Mouse (Mus musculus) neural tube, embryonic 12.5 days (tissue): Measurements from ENCODE around the gene Urad. TPM values are rescaled to one million over a fixed set of nuclear protein-coding genes. Genes with fewer than 3 reads are reported as not detected.

Experiments
- ATAC-seq: fragments of 200-750 bp; cut with Nextera tagmentation; 2 replicates; pipeline ENCODE4 v1.8.0; 2017; ENCODE audit warnings: low read depth, mild to moderate bottlenecking, moderate TSS enrichment, moderate library complexity; ENCODE audit not compliant: low FRiP score
- H3K27ac ChIP-seq: fragments of 300-500 bp; sonication (generic); 2 replicates; pipeline ENCODE4 v1.5.1; 2016
- H3K27me3 ChIP-seq: fragments of 300-500 bp; sonication (generic); replicated peaks from 2 replicates; pipeline ENCODE4 v1.6.1; 2016; ENCODE audit warnings: mild to moderate bottlenecking
- H3K36me3 ChIP-seq: fragments of 300-500 bp; sonication (generic); 2 replicates; pipeline ENCODE4 v1.6.1; 2016; ENCODE audit warnings: mild to moderate bottlenecking
- H3K4me1 ChIP-seq: fragments of 300-500 bp; sonication (generic); 2 replicates; pipeline ENCODE4 v1.6.1; 2016
- H3K4me2 ChIP-seq: fragments of 300-500 bp; sonication (generic); replicated peaks from 2 replicates; pipeline ENCODE4 v1.6.1; 2016; ENCODE audit warnings: mild to moderate bottlenecking
- H3K4me3 ChIP-seq: fragments of 300-500 bp; sonication (generic); 2 replicates; pipeline ENCODE4 v1.5.1; 2016
- H3K9ac ChIP-seq: fragments of 300-500 bp; sonication (generic); 2 replicates; pipeline ENCODE4 v1.6.1; 2016; ENCODE audit warnings: mild to moderate bottlenecking
- H3K9me3 ChIP-seq: fragments of 300-500 bp; sonication (generic); 2 replicates; pipeline ENCODE4 v1.6.1; 2016; ENCODE audit warnings: mild to moderate bottlenecking
- WGBS: fragments of 180-500 bp; shearing (Covaris S2); methylation state at CpG from one replicate; pipeline ENCODE4 v1.1.7; 2016; 5-methylcytosine and 5-hydroxymethylcytosine counted together
- polyA plus RNA-seq: library from polyadenylated mRNA; unstranded; fragments of >200 nt; fragmentation: Nextera tagmentation; extraction: Ambion mirVana; gene quantifications from 2 replicates; pipeline ENCODE4 v1.2.1, GENCODE M21; 2016

Gene Urad
- polyA plus RNA-seq: not detected in 2 replicates

- Histone ChIP-seq H3K4me2 (no peak within 1 kb of the TSS), H3K36me3 (no peaks in the 10 kb centered on the region), H3K27ac (no peak within 1 kb of the TSS), H3K9me3 (no peaks in the 10 kb centered on the region), H3K4me3 (no peak within 1 kb of the TSS), H3K4me1 (no peaks in the 10 kb centered on the region), H3K9ac (no peak within 1 kb of the TSS), H3K27me3 (peaks cover 38% of the 10 kb centered on the region)
- 75% methylated on average over 8 of the region's 8 CpGs for WGBS
- no peak for ATAC-seq
These were observed at the start of gene Urad for GRCm38 (mm10) chr5:147322183-147322582. Gene Urad, minus strand, starts transcription at chr5:147322440.

- no peaks in the 10 kb centered on the region for H3K4me1 ChIP-seq
- WGBS: 85% methylated on average over 8 of the region's 8 CpGs
- no peak overlapping the region for H3K27ac ChIP-seq
These were observed 48.0 kb upstream of the Urad start for GRCm38 (mm10) chr5:147370276-147370675.

DNA sequence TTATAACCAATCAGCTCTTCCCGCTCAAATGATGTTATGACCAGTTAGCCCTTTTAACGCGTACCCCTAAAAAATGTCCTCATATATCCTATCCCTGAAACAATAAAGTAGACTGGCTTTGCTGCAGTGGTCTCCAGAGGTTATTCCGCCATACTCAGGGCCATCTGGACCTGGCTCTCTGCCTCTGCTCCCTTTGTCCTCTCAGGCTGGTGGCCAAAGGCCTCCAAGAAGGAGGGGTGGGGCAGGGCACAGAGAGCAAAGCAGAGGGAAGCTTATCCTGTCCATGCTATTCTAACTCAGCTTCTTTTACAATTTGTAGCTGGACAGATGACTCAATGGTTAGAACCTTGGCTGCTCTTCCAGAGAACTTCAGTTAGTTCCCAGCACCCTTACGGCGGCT is 46.0 kb upstream of the Urad start:
- H3K36me3 ChIP-seq: no peaks in the 10 kb centered on the region
- no peak overlapping the region for H3K4me2 ChIP-seq
- no peak for ATAC-seq
- H3K4me3 ChIP-seq: no peak overlapping the region
- H3K9ac ChIP-seq: no peak overlapping the region
- no peaks in the 10 kb centered on the region for H3K27me3 ChIP-seq
- H3K27ac ChIP-seq: no peak overlapping the region
- no peaks in the 10 kb centered on the region for H3K4me1 ChIP-seq
- no peaks in the 10 kb centered on the region for H3K9me3 ChIP-seq
- 94% methylated on average over 6 of the region's 6 CpGs for WGBS

More at GRCm38 (mm10) chr5:147370276-147370675, 48.0 kb upstream of the Urad start:
- H3K9me3 ChIP-seq: no peaks in the 10 kb centered on the region
- H3K4me2 ChIP-seq: no peak overlapping the region
- H3K27me3 ChIP-seq: no peaks in the 10 kb centered on the region
- no peaks in the 10 kb centered on the region for H3K36me3 ChIP-seq
- no peak overlapping the region for H3K4me3 ChIP-seq
- ATAC-seq: no peak
- H3K9ac ChIP-seq: no peak overlapping the region

- 74% methylated on average over 16 of the region's 16 CpGs for WGBS
- Histone ChIP-seq H3K27ac (no peak overlapping the region), H3K36me3 (no peaks in the 10 kb centered on the region), H3K27me3 (no peaks in the 10 kb centered on the region), H3K4me3 (no peak overlapping the region), H3K4me1 (no peaks in the 10 kb centered on the region), H3K9ac (no peak overlapping the region), H3K4me2 (no peak overlapping the region), H3K9me3 (no peaks in the 10 kb centered on the region)
- ATAC-seq: no peak
These were observed 43.9 kb upstream of the Urad start for GRCm38 (mm10) chr5:147365995-147366765.

DNA sequence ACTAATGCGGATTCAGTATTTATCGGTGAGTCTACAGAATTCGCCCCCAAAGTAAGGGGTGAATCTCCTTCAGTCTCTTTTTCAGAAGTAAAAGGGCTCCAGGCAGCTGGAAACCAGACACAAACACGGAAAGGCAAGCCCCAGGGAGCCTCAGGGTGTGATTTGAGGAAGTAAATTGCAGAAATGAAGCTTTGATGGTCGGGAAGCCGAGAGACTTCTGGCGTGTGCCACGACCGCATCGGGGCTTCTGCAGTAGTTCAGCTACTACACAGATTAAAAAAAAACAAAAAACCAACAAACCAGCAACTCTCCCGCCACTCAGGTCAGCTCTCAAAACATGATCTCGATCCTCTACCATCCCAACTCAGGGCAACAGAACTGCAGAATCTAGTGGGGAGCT is 40.8 kb upstream of the Urad start:
- no peaks in the 10 kb centered on the region for H3K4me1 ChIP-seq
- WGBS: 73% methylated on average over 12 of the region's 12 CpGs
- ATAC-seq: no peak

DNA sequence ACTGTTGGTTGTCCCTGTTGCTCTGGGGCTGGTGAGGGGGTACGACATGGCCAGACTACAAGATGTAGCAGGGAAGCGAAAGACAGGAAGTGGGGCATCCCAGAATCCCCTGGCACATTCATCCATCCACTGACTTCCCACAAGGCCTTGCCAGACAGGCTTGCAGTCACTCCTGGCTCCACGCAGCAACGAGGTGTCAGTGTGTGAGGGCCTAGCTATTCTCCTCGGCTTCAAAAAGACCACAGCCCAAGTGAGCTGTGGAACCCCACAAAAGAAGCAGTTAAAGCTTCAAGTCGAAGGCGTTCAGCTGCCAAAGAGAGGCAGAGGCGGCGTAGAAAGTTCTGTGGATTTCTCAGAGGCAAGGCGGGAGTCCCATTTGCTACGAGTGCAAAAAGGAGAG is 36.2 kb upstream of the Urad start:
- 90% methylated on average over 11 of the region's 11 CpGs for WGBS
- Histone ChIP-seq H3K4me2 (no peak overlapping the region), H3K27me3 (no peaks in the 10 kb centered on the region), H3K4me1 (no peaks in the 10 kb centered on the region), H3K4me3 (no peak overlapping the region), H3K36me3 (no peaks in the 10 kb centered on the region), H3K9ac (no peak overlapping the region), H3K27ac (no peak overlapping the region), H3K9me3 (no peaks in the 10 kb centered on the region)
- no peak for ATAC-seq

More for the DNA sequence above, 40.8 kb upstream of the Urad start:
- Histone ChIP-seq H3K9ac (no peak overlapping the region), H3K27ac (no peak overlapping the region), H3K27me3 (no peaks in the 10 kb centered on the region), H3K36me3 (no peaks in the 10 kb centered on the region), H3K4me3 (no peak overlapping the region), H3K9me3 (no peaks in the 10 kb centered on the region), H3K4me2 (no peak overlapping the region)

DNA sequence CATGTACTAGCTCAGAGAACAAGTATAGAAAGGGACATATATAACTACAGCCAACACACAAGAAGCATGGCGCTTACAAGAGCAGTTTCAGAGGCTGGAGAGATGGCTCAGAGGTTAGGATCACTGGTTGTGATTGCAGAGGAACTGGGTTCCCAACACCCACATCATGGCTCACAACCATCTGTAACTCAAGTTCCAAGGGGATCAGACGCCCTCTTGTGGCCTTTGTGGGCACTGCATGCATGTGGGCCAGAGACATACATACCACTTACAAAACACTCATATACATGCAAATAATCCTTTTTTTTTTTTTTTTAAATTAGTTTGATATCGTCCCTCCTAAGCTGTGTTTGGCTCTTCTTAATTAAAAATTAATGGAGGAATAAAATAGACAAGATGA is 35.3 kb upstream of the Urad start:
- H3K36me3 ChIP-seq: no peaks in the 10 kb centered on the region
- H3K27ac ChIP-seq: no peak overlapping the region
- no peaks in the 10 kb centered on the region for H3K4me1 ChIP-seq
- no peak overlapping the region for H3K9ac ChIP-seq
- 45% methylated on average over 3 of the region's 3 CpGs for WGBS
- no peak overlapping the region for H3K4me2 ChIP-seq
- no peaks in the 10 kb centered on the region for H3K27me3 ChIP-seq
- no peak overlapping the region for H3K4me3 ChIP-seq
- H3K9me3 ChIP-seq: no peaks in the 10 kb centered on the region
- no peak for ATAC-seq

- no peaks in the 10 kb centered on the region for H3K27me3 ChIP-seq
- no peaks in the 10 kb centered on the region for H3K9me3 ChIP-seq
- H3K4me2 ChIP-seq: no peak overlapping the region
- 95% methylated on average over 13 of the region's 13 CpGs for WGBS
- H3K27ac ChIP-seq: no peak overlapping the region
- H3K4me1 ChIP-seq: no peaks in the 10 kb centered on the region
- H3K4me3 ChIP-seq: no peak overlapping the region
- no peak for ATAC-seq
- no peaks in the 10 kb centered on the region for H3K36me3 ChIP-seq
- H3K9ac ChIP-seq: no peak overlapping the region
These were observed 34.2 kb upstream of the Urad start for GRCm38 (mm10) chr5:147356260-147357055.

- ATAC-seq: no peak
- H3K4me3 ChIP-seq: no peak overlapping the region
- H3K9me3 ChIP-seq: no peaks in the 10 kb centered on the region
- H3K27me3 ChIP-seq: no peaks in the 10 kb centered on the region
- no peak overlapping the region for H3K4me2 ChIP-seq
- H3K4me1 ChIP-seq: no peaks in the 10 kb centered on the region
- no peak overlapping the region for H3K27ac ChIP-seq
- H3K36me3 ChIP-seq: no peaks in the 10 kb centered on the region
- WGBS: 88% methylated on average over 3 of the region's 3 CpGs
- H3K9ac ChIP-seq: no peak overlapping the region
These were observed 33.5 kb upstream of the Urad start for GRCm38 (mm10) chr5:147355788-147356187.

- Histone ChIP-seq H3K4me1 (no peaks in the 10 kb centered on the region), H3K4me2 (no peak overlapping the region), H3K36me3 (no peaks in the 10 kb centered on the region), H3K4me3 (no peak overlapping the region), H3K27me3 (no peaks in the 10 kb centered on the region), H3K9me3 (no peaks in the 10 kb centered on the region), H3K9ac (no peak overlapping the region), H3K27ac (no peak overlapping the region)
- no peak for ATAC-seq
- WGBS: 81% methylated on average over 8 of the region's 8 CpGs
These were observed 32.7 kb upstream of the Urad start for GRCm38 (mm10) chr5:147354985-147355384.

- Histone ChIP-seq H3K9me3 (no peaks in the 10 kb centered on the region), H3K27ac (no peak overlapping the region), H3K4me3 (no peak overlapping the region), H3K36me3 (no peaks in the 10 kb centered on the region), H3K4me2 (no peak overlapping the region), H3K27me3 (no peaks in the 10 kb centered on the region), H3K9ac (no peak overlapping the region), H3K4me1 (no peaks in the 10 kb centered on the region)
- WGBS: 69% methylated on average over 17 of the region's 17 CpGs
- no peak for ATAC-seq
These were observed 32.0 kb upstream of the Urad start for GRCm38 (mm10) chr5:147354161-147354780.

DNA sequence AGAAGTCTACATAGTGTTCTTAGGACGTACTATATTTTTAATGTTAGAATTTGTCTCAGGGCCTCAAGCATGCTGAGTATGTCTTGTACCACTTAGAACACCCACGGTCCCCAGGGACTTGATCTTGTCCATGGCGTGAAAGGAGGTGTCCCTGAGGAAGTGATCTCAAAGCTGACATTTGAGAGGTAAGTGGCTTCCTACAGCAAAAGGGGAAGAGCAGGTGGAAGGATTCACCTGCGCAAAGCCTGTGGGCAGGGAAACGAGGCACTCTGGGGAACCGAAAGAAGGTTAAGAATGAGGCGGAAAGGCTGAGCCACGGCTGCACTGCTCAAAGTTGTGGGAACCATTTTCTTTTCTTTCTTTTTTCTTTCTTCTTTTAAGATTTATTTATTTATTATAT is 29.7 kb upstream of the Urad start:
- Histone ChIP-seq H3K4me3 (no peak overlapping the region), H3K4me1 (no peaks in the 10 kb centered on the region), H3K27ac (no peak overlapping the region), H3K9ac (no peak overlapping the region), H3K36me3 (no peaks in the 10 kb centered on the region), H3K4me2 (no peak overlapping the region), H3K27me3 (no peaks in the 10 kb centered on the region), H3K9me3 (no peaks in the 10 kb centered on the region)
- no peak for ATAC-seq
- WGBS: 88% methylated on average over 8 of the region's 8 CpGs
